Mouse (Mus musculus): ENCODE measurements around the gene Irf2bp2.

DNA sequence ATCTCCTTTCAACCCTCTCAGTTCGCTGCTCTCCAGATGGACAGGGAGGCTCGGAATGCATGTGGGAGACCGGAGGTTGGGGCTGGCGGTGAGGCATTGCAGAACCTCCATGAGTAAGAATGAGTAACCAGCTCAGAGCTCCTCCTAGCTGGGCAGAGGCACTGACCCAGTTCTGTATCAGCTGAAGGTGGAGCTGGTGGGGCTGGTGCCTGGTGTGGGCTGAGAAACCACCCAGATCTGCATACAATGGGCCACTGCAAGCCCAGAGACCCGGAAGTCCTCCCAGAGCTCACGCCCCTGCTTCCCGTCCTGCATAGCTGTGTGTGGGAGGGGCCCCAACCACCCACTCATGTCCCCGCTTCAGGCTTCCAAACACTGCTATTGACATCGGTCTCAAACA, 22.0 kb upstream of the Irf2bp2 start:
- TF ChIP-seq CTCF (IDR thresholded peaks at IDR 0.05; ENCODE audit: low read depth) (no peak), EP300 (IDR thresholded peaks at IDR 0.05; ENCODE audit: low read depth) (no peak)

Data from heart, postnatal 0 days (tissue).